Mouse (Mus musculus): ENCODE measurements around the gene Cd209d. TPM values are rescaled to one million over a fixed set of nuclear protein-coding genes. Genes with fewer than 3 reads are reported as not detected.
"Not testable (repeated sequence)": the region's sequence is repeated elsewhere in the genome, so short reads cannot be mapped to it uniquely, and the experiment has no call there.

The Cd209d gene
- polyA plus RNA-seq (2016; fragmentation: Nextera tagmentation; extraction: Ambion mirVana) = not detected in 2 replicates

- peaks cover 52% of the 10 kb centered on the region for H3K9me3 ChIP-seq
- H3K27me3 ChIP-seq (ENCODE audit: insufficient read depth, poor library complexity, severe bottlenecking) = no peaks in the 10 kb centered on the region
- WGBS = 80% methylated on average over 4 of the region's 4 CpGs
Measured at GRCm38 (mm10) chr8:3878455-3878854, at the start of gene Cd209d. Gene Cd209d, minus strand, starts transcription at chr8:3878555.

GRCm38 (mm10) chr8:3926744-3927143, 48.4 kb upstream of the Cd209d start, which contains the start of gene Cd209b:
Gene Cd209b, minus strand, starts transcription at chr8:3926844.
- Histone ChIP-seq H3K27me3 (ENCODE audit: insufficient read depth, poor library complexity, severe bottlenecking) (no peaks in the 10 kb centered on the region), H3K9me3 (peaks cover 49% of the 10 kb centered on the region), H3K27ac (no peak within 1 kb of the TSS), H3K4me3 (no peak within 1 kb of the TSS), H3K4me1 (replicated peaks) (no peaks in the 10 kb centered on the region), H3K36me3 (no peaks in the 10 kb centered on the region)
- DNase-seq (ENCODE audit: low spot score) = no peak
- WGBS = 93% methylated on average over 3 of the region's 3 CpGs

More at GRCm38 (mm10) chr8:3878455-3878854, at the start of gene Cd209d:
- no peak within 1 kb of the TSS for H3K27ac ChIP-seq
- no peak within 1 kb of the TSS for H3K4me3 ChIP-seq
- H3K36me3 ChIP-seq = no peaks in the 10 kb centered on the region
- H3K4me1 ChIP-seq (replicated peaks) = no peaks in the 10 kb centered on the region
- DNase-seq (ENCODE audit: low spot score) = no peak

GRCm38 (mm10) chr8:3876121-3876520, 2.2 kb downstream of the Cd209d start:
- 87% methylated on average over 2 of the region's 2 CpGs for WGBS
- peaks cover 68% of the 10 kb centered on the region for H3K9me3 ChIP-seq

GRCm38 (mm10) chr8:3862736-3863135, 15.6 kb downstream of the Cd209d start:
- H3K27me3 ChIP-seq (ENCODE audit: insufficient read depth, poor library complexity, severe bottlenecking); H3K4me3 ChIP-seq; H3K4me1 ChIP-seq (replicated peaks); DNase-seq (ENCODE audit: low spot score); H3K27ac ChIP-seq; H3K36me3 ChIP-seq: not testable (repeated sequence)
- peaks cover 39% of the 10 kb centered on the region for H3K9me3 ChIP-seq

More at GRCm38 (mm10) chr8:3876121-3876520, 2.2 kb downstream of the Cd209d start:
- no peaks in the 10 kb centered on the region for H3K36me3 ChIP-seq
- DNase-seq (ENCODE audit: low spot score) = no peak
- H3K4me3 ChIP-seq = no peak overlapping the region
- no peaks in the 10 kb centered on the region for H3K4me1 ChIP-seq (replicated peaks)
- H3K27ac ChIP-seq = no peak overlapping the region
- no peaks in the 10 kb centered on the region for H3K27me3 ChIP-seq (ENCODE audit: insufficient read depth, poor library complexity, severe bottlenecking)

GRCm38 (mm10) chr8:3854209-3854608, 24.1 kb downstream of the Cd209d start, which contains the start of gene Cd209e:
Gene Cd209e, minus strand, starts transcription at chr8:3854309.
- Histone ChIP-seq H3K9me3 (peaks cover 24% of the 10 kb centered on the region; the same call in 1 of the 2 replicates), H3K27me3 (ENCODE audit: insufficient read depth, poor library complexity, severe bottlenecking) (no peaks in the 10 kb centered on the region), H3K36me3 (no peaks in the 10 kb centered on the region), H3K4me3 (no peak within 1 kb of the TSS), H3K27ac (no peak within 1 kb of the TSS), H3K4me1 (replicated peaks) (no peaks in the 10 kb centered on the region)
- WGBS = 73% methylated on average over 2 of the region's 2 CpGs
- no peak for DNase-seq (ENCODE audit: low spot score)

Other genes with a start within 250 kb of the Cd209d start
- 38.7 and 44.1 TPM in 2 replicates for gene Stxbp2, start 247.6 kb downstream of the Cd209d start, polyA plus RNA-seq (2016; fragmentation: Nextera tagmentation; extraction: Ambion mirVana)
- gene Retn, start 222.8 kb downstream of the Cd209d start, polyA plus RNA-seq (2016; fragmentation: Nextera tagmentation; extraction: Ambion mirVana) = 0.37 and 0.55 TPM in 2 replicates
- gene Mcemp1, start 212.8 kb downstream of the Cd209d start, polyA plus RNA-seq (2016; fragmentation: Nextera tagmentation; extraction: Ambion mirVana) = 0.14 and 0.17 TPM in 2 replicates
- gene Fcor, start 206.2 kb downstream of the Cd209d start, polyA plus RNA-seq (2016; fragmentation: Nextera tagmentation; extraction: Ambion mirVana) = 9.5 and 9.6 TPM in 2 replicates
- 44.7 and 45.3 TPM in 2 replicates for gene Trappc5, start 202.3 kb downstream of the Cd209d start, polyA plus RNA-seq (2016; fragmentation: Nextera tagmentation; extraction: Ambion mirVana)
- 0.22 and 0.31 TPM in 2 replicates for gene Fcer2a, start 184.4 kb downstream of the Cd209d start, polyA plus RNA-seq (2016; fragmentation: Nextera tagmentation; extraction: Ambion mirVana)
- gene Clec4g, start 157.9 kb downstream of the Cd209d start, polyA plus RNA-seq (2016; fragmentation: Nextera tagmentation; extraction: Ambion mirVana) = not detected in 2 replicates
- gene Cd209a, start 129.6 kb downstream of the Cd209d start, polyA plus RNA-seq (2016; fragmentation: Nextera tagmentation; extraction: Ambion mirVana) = not detected in 2 replicates
- not detected in 2 replicates for gene Cd209e, start 24.2 kb downstream of the Cd209d start, polyA plus RNA-seq (2016; fragmentation: Nextera tagmentation; extraction: Ambion mirVana)
- gene Cd209b, start 48.3 kb upstream of the Cd209d start, polyA plus RNA-seq (2016; fragmentation: Nextera tagmentation; extraction: Ambion mirVana) = not detected in 2 replicates
- 0.34 and 0.37 TPM in 2 replicates for gene Cd209c, start 76.2 kb upstream of the Cd209d start, polyA plus RNA-seq (2016; fragmentation: Nextera tagmentation; extraction: Ambion mirVana)
- gene Cd209f, start 227.3 kb upstream of the Cd209d start, polyA plus RNA-seq (2016; fragmentation: Nextera tagmentation; extraction: Ambion mirVana) = not detected in 2 replicates

Measured in hindbrain, embryonic 10.5 days (tissue).